Mouse (Mus musculus) duodenum, adult 2 months (tissue): ENCODE data around the gene Xndc1. TPM values are rescaled to one million over a fixed set of nuclear protein-coding genes. Genes with fewer than 3 reads are reported as not detected.

Experiments
- polyA plus RNA-seq: library from polyadenylated mRNA; depleted of rRNA; stranded (reverse); fragments of >200 nt; gene quantifications from 2 replicates; pipeline ENCODE4 v1.2.3, GENCODE M21; 2012; ENCODE audit warnings: low replicate concordance; rRNA removed

Gene Xndc1
- polyA plus RNA-seq: 10.6 and 14.2 TPM in 2 replicates

DNA sequence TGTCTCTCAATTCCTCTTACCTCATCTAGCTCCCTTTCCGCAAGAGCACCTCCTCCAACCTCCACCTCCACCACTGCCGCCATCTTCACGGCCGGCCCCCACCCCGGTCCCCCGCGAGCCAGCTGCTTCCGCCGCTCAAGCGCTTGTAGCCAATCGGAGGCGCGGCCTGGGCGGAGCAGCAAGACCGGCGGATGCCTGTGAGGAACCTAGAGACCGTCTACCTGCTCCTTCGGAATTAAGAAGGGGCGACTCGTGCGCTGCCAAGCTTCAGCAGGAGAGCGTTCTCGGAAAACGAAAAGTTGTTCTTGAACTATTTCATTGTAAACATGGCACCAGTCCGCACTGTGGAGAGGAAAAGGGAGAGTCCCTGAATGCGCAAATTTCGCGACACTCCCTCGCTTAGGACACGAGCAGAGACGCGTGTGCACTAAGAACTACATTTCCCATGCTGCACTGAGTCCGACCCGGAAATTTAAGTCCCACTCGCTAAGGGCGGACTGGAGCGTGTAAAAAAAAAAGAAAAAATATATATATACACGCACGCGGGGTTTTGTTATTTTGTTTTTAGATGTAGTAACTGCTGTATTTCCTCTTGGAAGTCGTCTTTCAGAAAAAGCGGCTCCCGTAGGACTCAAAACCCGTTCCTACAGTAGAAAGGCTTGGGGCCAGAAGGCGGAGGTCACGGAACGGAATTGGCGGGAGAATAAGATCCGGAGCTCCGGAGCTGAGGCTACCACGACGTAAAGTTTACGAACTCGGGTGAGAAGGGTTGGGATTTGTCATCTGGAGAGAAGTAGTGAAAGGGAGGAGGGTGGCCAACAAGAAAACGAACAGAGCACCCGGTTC is at the start of gene Xndc1, which contains the start of the genes Rnf121 and Xntrpc:
Gene Xndc1 (plus strand): TSS at position 466 of the 846 bp plus-strand sequence.
Gene Rnf121 (minus strand): TSS at position 424 of the 846 bp plus-strand sequence.
Gene Xntrpc (plus strand): TSS at position 668 of the 846 bp plus-strand sequence.

DNA sequence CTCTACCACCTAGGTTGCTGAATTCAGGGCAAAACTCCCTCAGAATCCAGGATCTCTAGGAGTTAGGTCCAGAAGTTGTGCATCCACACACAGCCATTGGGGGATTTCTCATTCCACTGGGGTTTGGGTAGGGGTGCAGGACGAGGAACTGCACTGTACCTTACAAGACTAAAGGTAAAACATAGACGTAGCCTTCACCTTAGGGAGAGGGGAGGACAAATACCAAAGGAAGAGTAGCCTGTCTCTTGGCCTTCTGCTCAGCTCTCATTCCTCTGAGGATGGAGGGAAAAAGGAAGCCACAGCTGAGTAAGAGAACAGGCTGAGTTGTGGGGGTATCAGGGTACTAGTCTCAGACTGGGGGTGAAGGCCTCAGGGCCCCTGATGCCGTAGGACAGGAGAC is 46.7 kb upstream of the Xndc1 start, which contains the start of gene Il18bp:
Gene Il18bp (minus strand): TSS at position 101 of the 400 bp plus-strand sequence.

DNA sequence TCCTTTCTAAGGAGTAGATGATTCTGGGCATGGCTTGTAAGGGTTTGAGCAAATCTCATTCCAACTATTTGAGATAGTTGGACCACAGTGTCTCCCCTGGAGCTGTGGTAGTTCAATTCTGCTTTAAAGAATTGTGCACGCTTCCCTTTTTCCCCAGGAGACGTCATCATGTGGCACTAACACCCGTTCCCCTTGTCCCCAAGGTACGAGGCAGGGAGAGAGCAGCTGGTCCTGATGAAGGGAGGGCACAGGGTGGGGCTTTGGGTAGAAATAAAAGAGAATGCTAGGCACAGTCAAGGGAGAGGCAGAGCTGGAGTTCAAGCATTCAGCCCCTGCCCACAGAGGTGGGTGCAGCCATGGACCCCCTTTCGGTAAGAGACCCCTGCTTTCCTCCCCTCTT is 17.5 kb downstream of the Xndc1 start, which contains the start of gene Trpc2:
Gene Trpc2 (plus strand): TSS at position 301 of the 400 bp plus-strand sequence.

DNA sequence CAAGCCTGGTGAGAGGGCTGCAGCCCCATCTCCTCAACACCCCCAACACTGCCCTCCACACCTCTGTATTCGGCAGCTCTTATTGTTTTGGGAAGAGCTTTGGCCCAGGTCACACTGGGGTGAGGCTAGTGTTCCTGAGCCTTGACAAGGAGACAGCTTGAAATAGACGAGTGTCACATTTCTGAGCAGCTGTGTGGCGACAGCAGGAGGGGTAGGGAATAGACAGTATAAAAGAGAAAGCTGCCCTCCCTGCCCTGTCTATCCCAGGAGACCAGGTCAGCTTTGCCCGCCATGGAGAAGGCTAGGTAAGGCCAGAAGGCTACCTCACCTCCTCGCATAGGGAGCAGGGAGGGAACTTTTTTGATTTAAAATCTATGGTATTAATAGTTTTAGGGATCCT is 36.2 kb downstream of the Xndc1 start, which contains the start of gene Art1:
Gene Art1 (plus strand): TSS at position 257 of the 400 bp plus-strand sequence.

DNA sequence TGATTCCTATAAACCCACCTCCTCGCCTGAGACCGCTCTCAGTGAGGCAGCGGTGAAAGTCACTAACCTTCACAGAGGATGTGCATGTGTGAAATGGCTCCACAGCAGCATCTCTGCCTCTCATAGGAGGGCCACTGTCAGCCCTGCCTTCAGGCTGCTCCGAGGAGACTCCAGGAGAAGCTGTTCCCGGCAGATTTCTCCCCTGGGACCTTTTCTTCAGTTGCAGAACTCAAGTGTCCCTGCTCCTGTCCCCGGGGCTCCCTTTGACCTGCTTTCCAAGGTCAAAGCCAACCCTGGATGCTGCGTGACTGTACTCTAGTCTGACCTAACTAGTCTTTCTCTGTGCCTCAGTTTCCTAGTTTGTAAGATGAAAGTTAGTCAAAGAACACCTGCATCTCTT is 43.9 kb downstream of the Xndc1 start, which contains the start of gene Art5:
Gene Art5 (minus strand): TSS at position 319 of the 400 bp plus-strand sequence.

DNA sequence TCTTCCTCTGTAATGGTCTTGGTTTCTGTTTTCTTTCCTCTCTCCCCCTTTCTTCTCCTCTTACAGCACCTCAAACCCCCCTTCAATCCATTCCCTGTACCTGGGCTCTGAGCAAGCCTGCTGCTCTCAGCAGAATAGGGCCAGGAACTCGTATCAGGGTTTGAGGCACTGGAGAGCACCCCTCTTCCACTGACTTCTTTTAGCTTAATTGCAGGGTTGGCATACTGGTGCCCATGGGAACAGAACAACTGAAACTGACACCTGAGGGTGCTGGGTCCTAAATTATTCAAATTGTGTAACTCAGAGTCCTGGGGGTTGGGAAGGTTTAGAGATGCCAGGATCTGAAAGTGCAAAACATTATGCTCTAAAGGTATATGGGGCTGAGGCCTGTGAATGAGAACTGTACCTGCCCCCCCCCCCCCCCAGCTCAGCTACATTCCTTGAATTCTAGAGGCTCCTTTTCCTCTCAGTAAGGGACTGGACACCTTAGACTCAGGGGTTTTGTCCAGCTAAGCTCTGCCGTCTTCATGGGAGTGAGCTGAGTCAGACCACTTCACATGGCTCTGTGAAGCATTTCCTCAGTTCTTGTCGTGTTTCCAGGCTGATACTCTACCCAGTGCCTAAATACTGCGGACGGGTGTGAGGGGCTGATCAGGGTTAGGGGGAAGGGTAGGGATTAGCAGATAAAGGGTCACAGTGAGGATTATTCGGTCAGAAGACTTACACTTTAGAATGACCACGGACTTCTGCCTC is 51.4 kb downstream of the Xndc1 start, which contains the start of gene Chrna10:
Gene Chrna10 (minus strand): TSS at position 250 of the 753 bp plus-strand sequence.

Other genes starting within 250 kb of the Xndc1 start
- gene Phox2a, start 247.2 kb upstream of the Xndc1 start, polyA plus RNA-seq: 0.78 and 1.0 TPM in 2 replicates
- gene Inppl1, start 227.3 kb upstream of the Xndc1 start, polyA plus RNA-seq: 98.1 and 106 TPM in 2 replicates
- gene Folr2, start 208.3 kb upstream of the Xndc1 start, polyA plus RNA-seq: 0.84 and 1.1 TPM in 2 replicates
- 52.0 and 59.4 TPM in 2 replicates for gene Anapc15, start 201.8 kb upstream of the Xndc1 start, polyA plus RNA-seq
- 0.82 and 1.3 TPM in 2 replicates for gene Folr1, start 194.7 kb upstream of the Xndc1 start, polyA plus RNA-seq
- 200 and 203 TPM in 2 replicates for gene Lamtor1, start 159.6 kb upstream of the Xndc1 start, polyA plus RNA-seq
- 0.08 and 0.14 TPM in 2 replicates for gene Tomt, start 159.2 kb upstream of the Xndc1 start, polyA plus RNA-seq
- gene Lrrc51, start 131.6 kb upstream of the Xndc1 start, polyA plus RNA-seq: 3.6 and 4.0 TPM in 2 replicates
- 62.3 and 68.0 TPM in 2 replicates for gene Numa1, start 131.4 kb upstream of the Xndc1 start, polyA plus RNA-seq
- gene Il18bp, start 46.8 kb upstream of the Xndc1 start, polyA plus RNA-seq: 5.3 and 10.1 TPM in 2 replicates
- 20.9 and 36.7 TPM in 2 replicates for gene Rnf121, start within 50 bp of the Xndc1 start, polyA plus RNA-seq
- gene Xntrpc, start 202 bp downstream of the Xndc1 start, polyA plus RNA-seq: 1.5 and 1.8 TPM in 2 replicates
- gene Trpc2, start 17.6 kb downstream of the Xndc1 start, polyA plus RNA-seq: not detected in 2 replicates
- gene Art1, start 36.2 kb downstream of the Xndc1 start, polyA plus RNA-seq: not detected in 2 replicates
- gene Art5, start 44.0 kb downstream of the Xndc1 start, polyA plus RNA-seq: 0.63 and 0.87 TPM in 2 replicates
- 0.91 and 1.2 TPM in 2 replicates for gene Chrna10, start 51.3 kb downstream of the Xndc1 start, polyA plus RNA-seq
- 7.0 and 8.0 TPM in 2 replicates for gene Nup98, start 144.7 kb downstream of the Xndc1 start, polyA plus RNA-seq
- gene Pgap2, start 144.7 kb downstream of the Xndc1 start, polyA plus RNA-seq: 47.8 and 110 TPM in 2 replicates
- gene Rhog, start 190.5 kb downstream of the Xndc1 start, polyA plus RNA-seq: 77.3 and 164 TPM in 2 replicates
- 18.6 and 28.7 TPM in 2 replicates for gene Stim1, start 202.3 kb downstream of the Xndc1 start, polyA plus RNA-seq